ENCODE assay signal across 14 mouse cellular contexts in the genomic region with DNA sequence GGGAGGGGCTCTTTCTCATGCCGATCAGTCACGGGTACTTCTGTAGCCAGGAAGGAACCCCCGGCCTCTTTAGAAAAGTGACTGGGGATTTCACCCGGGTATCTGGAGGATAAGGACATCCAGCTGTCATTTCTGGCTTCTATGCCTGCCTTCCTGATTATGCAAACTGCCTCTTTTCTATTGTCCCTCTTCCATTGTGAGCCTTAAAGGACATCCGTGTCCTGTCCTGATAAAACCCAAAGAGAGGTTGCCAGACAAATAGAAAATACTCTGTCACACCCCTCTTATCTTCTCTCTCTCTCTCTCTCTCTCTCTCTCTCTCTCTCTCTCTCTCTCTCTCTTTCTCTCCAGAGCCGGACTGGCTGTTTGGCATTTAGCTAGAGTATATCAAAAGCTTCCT. TPM values are rescaled to one million over a fixed set of nuclear protein-coding genes. Genes with fewer than 3 reads are reported as not detected.
DNase-seq lines count a peak whose midpoint lies in the region; ATAC-seq lines count a peak whose summit lies in the region.
"Had no signal": no experiment of that assay in that cellular context is flagged by ENCODE, and none has a peak within 500 bp of the region (broad histone marks: within the 10 kb centered on the region; RNA-seq: fewer than 3 reads in every experiment).

No protein-coding gene starts in this region.

- no peak overlapping the region for H3K9ac ChIP-seq in heart, embryonic 12.5 days
- no peak overlapping the region for H3K9ac ChIP-seq in liver, embryonic 11.5 days (ENCODE audit: low read depth, low read length)
- no peak overlapping the region for H3K9ac ChIP-seq in midbrain, embryonic 12.5 days (replicated peaks)
- H3K9ac ChIP-seq: embryonic facial prominence, embryonic 15.5 days; limb, embryonic 15.5 days had no signal

- H3K4me1 ChIP-seq in heart, embryonic 12.5 days (replicated peaks), result peaks cover 14% of the 10 kb centered on the region
- peaks cover 4% of the 10 kb centered on the region for H3K4me1 ChIP-seq in liver, embryonic 11.5 days (replicated peaks; ENCODE audit: control insufficient read depth, insufficient read depth, low read length)
- peaks cover 19% of the 10 kb centered on the region for H3K4me1 ChIP-seq in midbrain, embryonic 12.5 days
- H3K4me1 ChIP-seq: embryonic facial prominence, embryonic 15.5 days; limb, embryonic 15.5 days had no signal

- H3K27ac ChIP-seq in heart, embryonic 12.5 days (ENCODE audit: poor library complexity, severe bottlenecking), result no peak overlapping the region
- H3K27ac ChIP-seq in liver, embryonic 11.5 days (ENCODE audit: low read depth, low read length), result no peak overlapping the region
- 0 out of 2 replicates have a peak overlapping the region, but pooled peaks have one; percentile 65 for H3K27ac ChIP-seq in midbrain, embryonic 12.5 days (replicated peaks)
- H3K27ac ChIP-seq: embryonic facial prominence, embryonic 15.5 days; limb, embryonic 15.5 days had no signal

- no peak for ATAC-seq in heart, embryonic 12.5 days (ENCODE audit: insufficient number of reproducible peaks, low FRiP score)
- 0 out of 2 replicates have a peak, but pooled peaks have one; percentile 26 for ATAC-seq in liver, embryonic 11.5 days (replicated peaks; ENCODE audit: low FRiP score)
- ATAC-seq in midbrain, embryonic 12.5 days (ENCODE audit: low FRiP score, low read depth), result peak; percentile 65

- intact Hi-C loops in left cerebral cortex, postnatal 10 days (cut with DNase I), result no loop called here

- H3K4me3 ChIP-seq in heart, embryonic 12.5 days, result no peak overlapping the region
- no peak overlapping the region for H3K4me3 ChIP-seq in liver, embryonic 11.5 days (ENCODE audit: low read depth, low read length)
- no peak overlapping the region for H3K4me3 ChIP-seq in midbrain, embryonic 12.5 days
- H3K4me3 ChIP-seq: embryonic facial prominence, embryonic 15.5 days; layer of hippocampus, adult 2 months; limb, embryonic 15.5 days had no signal

- peaks cover 6% of the 10 kb centered on the region; the same call in 1 of the 2 replicates for H3K9me3 ChIP-seq in heart, embryonic 12.5 days (replicated peaks)
- no peaks in the 10 kb centered on the region for H3K9me3 ChIP-seq in liver, embryonic 11.5 days (ENCODE audit: control insufficient read depth, low read length)
- H3K9me3 ChIP-seq in midbrain, embryonic 12.5 days, result peaks cover 8% of the 10 kb centered on the region; the same call in 1 of the 2 replicates
- H3K9me3 ChIP-seq: embryonic facial prominence, embryonic 15.5 days; limb, embryonic 15.5 days had no signal

- 0 out of 2 replicates have a peak overlapping the region, but pooled peaks have one; percentile 27 for H3K4me2 ChIP-seq in heart, embryonic 12.5 days
- peak overlapping the region; percentile 29; the same call in 1 of the 2 replicates for H3K4me2 ChIP-seq in liver, embryonic 11.5 days
- H3K4me2 ChIP-seq in midbrain, embryonic 12.5 days (replicated peaks), result peak overlapping the region; percentile 28
- H3K4me2 ChIP-seq: embryonic facial prominence, embryonic 15.5 days; limb, embryonic 15.5 days had no signal

- 2% methylated on average over 6 of the region's 6 CpGs for WGBS in heart, embryonic 12.5 days
- 6% methylated on average over 6 of the region's 6 CpGs for WGBS in liver, embryonic 11.5 days
- WGBS in midbrain, embryonic 12.5 days, result 0% methylated on average over 6 of the region's 6 CpGs

- H3K36me3 ChIP-seq in heart, embryonic 12.5 days, result no peaks in the 10 kb centered on the region
- H3K36me3 ChIP-seq in liver, embryonic 11.5 days (ENCODE audit: control insufficient read depth, insufficient read depth, low read length), result no peaks in the 10 kb centered on the region
- H3K36me3 ChIP-seq in midbrain, embryonic 12.5 days, result no peaks in the 10 kb centered on the region
- H3K36me3 ChIP-seq: embryonic facial prominence, embryonic 15.5 days; limb, embryonic 15.5 days had no signal

- 0 out of 2 replicates have a peak, but pooled peaks cover 6% of the 10 kb centered on the region for H3K27me3 ChIP-seq in heart, embryonic 12.5 days (replicated peaks)
- no peaks in the 10 kb centered on the region for H3K27me3 ChIP-seq in liver, embryonic 11.5 days (replicated peaks; ENCODE audit: control insufficient read depth, insufficient read depth, low read length)
- H3K27me3 ChIP-seq in midbrain, embryonic 12.5 days, result peaks cover 7% of the 10 kb centered on the region

- no peak for DNase-seq in heart, adult 11 months
- DNase-seq in R1 (ENCODE audit: low read depth, low spot score), result peak; percentile 65
- DNase-seq in liver, embryonic 11.5 days (ENCODE audit: low spot score), result no peak
- DNase-seq in layer of hippocampus, postnatal 25 days (ENCODE audit: extremely low spot score in 1 of 2, low spot score in 1 of 2), result no peak
- DNase-seq in left cerebral cortex, postnatal 10 days (ENCODE audit: extremely low spot score in 1 of 2, low spot score in 2 of 2), result no peak
- no peak for DNase-seq in layer of hippocampus, adult 18-20 months (ENCODE audit: low spot score in 2 of 2)
- DNase-seq: cerebellum, adult 9-10 months; right cerebral cortex, adult 18-20 months had no signal

RNA-seq across cellular contexts. Expression of gene Glp1r, which starts 19.4 kb away (rescaled TPM):
- 0.13 and 0.15 TPM in 2 replicates for polyA plus RNA-seq in heart, embryonic 12.5 days (2016; fragmentation: Nextera tagmentation; extraction: Ambion mirVana)
- 0.08 and 0.13 TPM in 2 replicates for polyA plus RNA-seq in liver, embryonic 11.5 days (2014; fragmentation: Nextera tagmentation; extraction: Ambion mirVana)
- 0.09 and 0.10 TPM in 2 replicates for polyA plus RNA-seq in midbrain, embryonic 12.5 days (2016; fragmentation: Nextera tagmentation; extraction: Ambion mirVana)
- 1 to 10 TPM; 2.5 to 2.7 TPM for total RNA-seq in layer of hippocampus, postnatal 25 days (2021)
- total RNA-seq in left cerebral cortex, postnatal 10 days (2021), result under 1 TPM; 0.93 to 0.94 TPM
- 1 to 10 TPM; 2.3 to 3.1 TPM for total RNA-seq in layer of hippocampus, adult 18-20 months (2021)
- total RNA-seq: gastrocnemius, adult 18-20 months had no signal
